Comparison of ENCODE assay signal across 8 mouse cellular contexts in the genomic region with DNA sequence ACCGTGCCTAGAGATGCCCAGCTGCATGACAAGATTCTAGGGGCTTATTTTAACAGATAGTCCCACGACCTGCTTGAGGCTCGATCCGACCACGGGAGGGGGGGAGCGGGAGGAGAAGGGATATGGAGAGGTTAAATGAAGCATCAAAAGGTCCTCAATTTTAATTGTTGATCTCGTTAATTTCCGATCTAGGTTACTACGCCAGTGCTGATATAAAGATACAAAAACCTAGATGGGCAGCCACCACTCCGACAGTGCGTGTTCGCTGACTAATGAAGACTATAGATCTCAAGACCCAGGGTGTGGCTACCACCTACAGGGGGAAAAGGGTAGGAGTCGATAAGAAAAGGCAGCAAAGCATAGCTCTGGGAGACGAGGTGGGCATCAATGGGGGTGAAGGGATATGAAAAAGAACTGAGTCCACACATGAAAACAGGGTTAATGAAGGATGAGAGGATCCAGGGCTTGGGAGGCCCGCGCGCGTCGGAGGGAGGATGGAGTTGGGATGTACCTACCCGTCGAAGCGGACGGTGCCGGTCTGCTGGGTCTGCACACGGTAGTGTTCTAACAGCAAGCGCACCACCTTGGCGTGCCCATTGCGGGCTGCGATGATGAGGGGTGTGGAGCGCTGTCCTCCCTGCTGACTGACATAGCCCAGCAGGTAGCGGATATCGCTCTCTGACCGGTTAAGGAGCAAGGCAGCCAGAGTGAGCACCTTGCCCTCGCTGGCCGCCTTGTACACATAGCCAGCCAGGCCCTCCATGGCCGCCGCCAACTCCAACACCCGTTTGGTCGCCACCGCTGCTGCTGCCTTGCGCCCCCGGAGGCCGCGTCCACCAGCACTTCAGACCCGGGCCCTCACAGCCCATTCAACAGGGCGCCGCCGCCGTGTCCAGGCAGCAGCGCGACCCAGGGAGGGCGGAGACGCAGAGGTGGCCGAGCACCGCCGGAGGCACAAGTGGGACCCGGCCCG. TPM values are rescaled to one million over a fixed set of nuclear protein-coding genes. Genes with fewer than 3 reads are reported as not detected.
A peak's percentile ranks its signal among the peaks of the same experiment; 100 is the strongest.
DNase-seq lines count a peak whose midpoint lies in the region; ATAC-seq and TF ChIP-seq lines count a peak whose summit lies in the region.

No protein-coding gene starts in this region.

- H3K4me2 ChIP-seq in embryonic facial prominence, embryonic 12.5 days (replicated peaks) = peak overlapping the region; percentile 94
- peak overlapping the region; percentile 65 for H3K4me2 ChIP-seq in hindbrain, embryonic 15.5 days

- peak; percentile 23 for TF ChIP-seq CTCF in left cerebral cortex, adult 2 months (IDR thresholded peaks at IDR 0.05)
- TF ChIP-seq CTCF in MEL (IDR thresholded peaks at IDR 0.05 in 2 of 3, conservative IDR thresholded peaks at IDR 0.05 in 1 of 3; ENCODE audit: control insufficient read depth in 1 of 3, insufficient read depth in 1 of 3, low read depth in 2 of 3, low read length in 3 of 3, poor library complexity in 1 of 3, severe bottlenecking in 1 of 3) = peak in 2 of 3 experiments; percentile 10 to 14; a peak in 1 of 6 replicates

- H3K9ac ChIP-seq in MEL (ENCODE audit: control insufficient read depth, low read depth, low read length, poor library complexity, severe bottlenecking) = peak overlapping the region; percentile 99
- H3K9ac ChIP-seq in embryonic facial prominence, embryonic 12.5 days = peak overlapping the region; percentile 95
- peak overlapping the region; percentile 99 for H3K9ac ChIP-seq in hindbrain, embryonic 15.5 days

- H3K27me3 ChIP-seq in MEL (ENCODE audit: control insufficient read depth in 1 of 2, insufficient read depth in 2 of 2, low read length in 2 of 2) = no peaks in the 10 kb centered on the region
- no peaks in the 10 kb centered on the region for H3K27me3 ChIP-seq in embryonic facial prominence, embryonic 12.5 days
- H3K27me3 ChIP-seq in hindbrain, embryonic 15.5 days = no peaks in the 10 kb centered on the region

- TF ChIP-seq RAD21 in MEL (IDR thresholded peaks at IDR 0.05; ENCODE audit: low read depth, low read length) = no peak; the same call in 1 of the 2 replicates

- H3K27ac ChIP-seq in left cerebral cortex, adult 2 months = peak overlapping the region; percentile 99
- H3K27ac ChIP-seq in MEL (ENCODE audit: control insufficient read depth, low read depth, low read length) (peak overlapping the region; percentile 93), macrophage (peak overlapping the region; percentile 81)
- peak overlapping the region; percentile 96 for H3K27ac ChIP-seq in embryonic facial prominence, embryonic 12.5 days
- H3K27ac ChIP-seq in hindbrain, embryonic 15.5 days (replicated peaks) = peak overlapping the region; percentile 99

- peak overlapping the region; percentile 98 for H3K4me3 ChIP-seq in left cerebral cortex, adult 2 months
- H3K4me3 ChIP-seq in MEL (ENCODE audit: control insufficient read depth in 1 of 2, insufficient read depth in 1 of 2, low read depth in 2 of 2, low read length in 2 of 2) = peak overlapping the region; percentile 73 to 85
- H3K4me3 ChIP-seq in embryonic facial prominence, embryonic 12.5 days = peak overlapping the region; percentile 99
- peak overlapping the region; percentile 98 for H3K4me3 ChIP-seq in hindbrain, embryonic 15.5 days
- peak overlapping the region; percentile 97 for H3K4me3 ChIP-seq in macrophage (ENCODE audit: inconsistent target)

- H3K79me2 ChIP-seq in MEL (ENCODE audit: control insufficient read depth, insufficient read depth, low read length, poor library complexity) (peaks cover 57% of the 10 kb centered on the region), macrophage (ENCODE audit: inconsistent target) (peaks cover 54% of the 10 kb centered on the region)

- TF ChIP-seq POLR2A in MEL (IDR thresholded peaks at IDR 0.05; ENCODE audit: control insufficient read depth in 1 of 2, insufficient read depth in 1 of 2, low read depth in 1 of 2, low read length in 2 of 2, poor library complexity in 1 of 2) = no peak

- TF ChIP-seq EP300 in MEL (IDR thresholded peaks at IDR 0.05; ENCODE audit: low read depth in 1 of 2, low read length in 2 of 2) = no peak; a peak in 1 of 4 replicates

- no peak for DNase-seq in left cerebral cortex, adult 2 months (ENCODE audit: extremely low spot score in 1 of 2, low spot score in 2 of 2)
- DNase-seq in left cerebral cortex, postnatal 10 days (ENCODE audit: extremely low spot score in 1 of 2, low spot score in 2 of 2) = no peak
- DNase-seq in MEL (ENCODE audit: low read depth, low spot score) = peak; percentile 78
- peak; percentile 62 for DNase-seq in right cerebral cortex, postnatal 4 days
- no peak for DNase-seq in urinary bladder, postnatal 14 days (ENCODE audit: low spot score)

- peaks cover 17% of the 10 kb centered on the region in 2 experiments for H3K4me1 ChIP-seq in MEL (ENCODE audit: control insufficient read depth in 1 of 2, insufficient read depth in 2 of 2, low read length in 2 of 2)
- peaks cover 16% of the 10 kb centered on the region for H3K4me1 ChIP-seq in embryonic facial prominence, embryonic 12.5 days
- H3K4me1 ChIP-seq in hindbrain, embryonic 15.5 days (replicated peaks) = peaks cover 28% of the 10 kb centered on the region

- H3K36me3 ChIP-seq in MEL (ENCODE audit: control insufficient read depth in 1 of 2, insufficient read depth in 2 of 2, low read length in 2 of 2) (peaks cover 3 to 44% of the 10 kb centered on the region in 2 experiments; a peak in 3 of 4 replicates), macrophage (ENCODE audit: inconsistent target) (no peaks in the 10 kb centered on the region)
- H3K36me3 ChIP-seq in embryonic facial prominence, embryonic 12.5 days = no peaks in the 10 kb centered on the region
- H3K36me3 ChIP-seq in hindbrain, embryonic 15.5 days = no peaks in the 10 kb centered on the region

- intact Hi-C loops in left cerebral cortex, adult 2 months (cut with DNase I) = loop anchor here (1.0 kb wide), 1 partner anchor 17 kb away; no protein-coding TSS in a partner anchor
- intact Hi-C loops in left cerebral cortex, postnatal 10 days (cut with DNase I) = no loop called here

- whole genome bisulfite sequencing in embryonic facial prominence, embryonic 12.5 days = under 1% methylated on average over 58 of the region's 58 CpGs
- WGBS in hindbrain, embryonic 15.5 days = under 1% methylated on average over 58 of the region's 58 CpGs
- 1% methylated on average over 57 of the region's 58 CpGs for WGBS in macrophage (ENCODE audit: missing documents)

- no peaks in the 10 kb centered on the region for H3K9me3 ChIP-seq in MEL (replicated peaks; ENCODE audit: insufficient read depth, low read length)
- H3K9me3 ChIP-seq in embryonic facial prominence, embryonic 12.5 days = no peaks in the 10 kb centered on the region
- H3K9me3 ChIP-seq in hindbrain, embryonic 15.5 days = no peaks in the 10 kb centered on the region

- peak; percentile 69 for ATAC-seq in embryonic facial prominence, embryonic 12.5 days (ENCODE audit: insufficient number of reproducible peaks, insufficient read depth, low FRiP score, low TSS enrichment)
- ATAC-seq in hindbrain, embryonic 15.5 days (ENCODE audit: low FRiP score, low read depth) = peak; percentile 75

RNA-seq across cellular contexts. Expression of gene Fem1b, which starts 0.9 kb away (rescaled TPM):
- total RNA-seq in left cerebral cortex, adult 2 months (2021) = 100 to 1,000 TPM; 104 to 107 TPM
- 100 to 1,000 TPM; 113 to 118 TPM for total RNA-seq in left cerebral cortex, postnatal 10 days (2021)
- 50.5 and 55.1 TPM in 2 replicates for total RNA-seq in MEL (2012; rRNA removed)
- polyA plus RNA-seq in MEL (2012; ENCODE audit: insufficient read depth in 1 of 2, insufficient read length in 2 of 2, low read depth in 1 of 2, low replicate concordance in 2 of 2, missing spikeins in 1 of 2) (10 to 100 TPM; 38.2 to 99.4 TPM), macrophage (2018) (38.2 to 44.0 TPM (median 38.7 TPM) in 3 replicates)
- polyA plus RNA-seq in embryonic facial prominence, embryonic 12.5 days (2016; fragmentation: Nextera tagmentation; extraction: Ambion mirVana) = 28.4 and 30.6 TPM in 2 replicates
- polyA plus RNA-seq in hindbrain, embryonic 15.5 days (2015; fragmentation: Nextera tagmentation; extraction: Ambion mirVana) = 53.0 and 53.5 TPM in 2 replicates
- 100 to 1,000 TPM in 6 of 26 experiments, 10 to 100 TPM in 20; 28.9 to 182 (median 61.6) TPM for total RNA-seq in macrophage (2018; cell fraction: chromatin; rRNA removed)
- 100 to 1,000 TPM in 2 of 26 experiments, 10 to 100 TPM in 24; 28.1 to 118 (median 59.6) TPM for total RNA-seq in macrophage (2018; cell fraction: cytosol; rRNA removed)
- total RNA-seq in macrophage (2018; cell fraction: nucleus; rRNA removed) = 100 to 1,000 TPM in 5 of 26 experiments, 10 to 100 TPM in 21; 34.8 to 127 (median 71.2) TPM

RNA-seq across cellular contexts. Expression of gene Cln6, which starts 27.8 kb away (rescaled TPM):
- total RNA-seq in left cerebral cortex, adult 2 months (2021) = 10 to 100 TPM; 10.0 to 11.9 TPM
- total RNA-seq in left cerebral cortex, postnatal 10 days (2021) = 10 to 100 TPM in 1 of 2 experiments, 1 to 10 TPM in 1; 9.6 to 10.8 TPM
- 26.5 and 29.4 TPM in 2 replicates for total RNA-seq in MEL (2012; rRNA removed)
- 10 to 100 TPM in 1 of 2 experiments, not detected in 1; 52.1 TPM for polyA plus RNA-seq in MEL (2012; ENCODE audit: insufficient read depth in 1 of 2, insufficient read length in 2 of 2, low read depth in 1 of 2, low replicate concordance in 2 of 2, missing spikeins in 1 of 2)
- 14.7 and 17.1 TPM in 2 replicates for polyA plus RNA-seq in embryonic facial prominence, embryonic 12.5 days (2016; fragmentation: Nextera tagmentation; extraction: Ambion mirVana)
- polyA plus RNA-seq in hindbrain, embryonic 15.5 days (2015; fragmentation: Nextera tagmentation; extraction: Ambion mirVana) = 6.2 and 7.0 TPM in 2 replicates
- 10 to 100 TPM in 11 of 26 experiments, 1 to 10 TPM in 15; 1.2 to 22.2 (median 7.2) TPM for total RNA-seq in macrophage (2018; cell fraction: chromatin; rRNA removed)
- 10 to 100 TPM; 41.1 to 85.4 (median 62.3) TPM for total RNA-seq in macrophage (2018; cell fraction: cytosol; rRNA removed)
- total RNA-seq in macrophage (2018; cell fraction: nucleus; rRNA removed) = 10 to 100 TPM in 25 of 26 experiments, 1 to 10 TPM in 1; 8.6 to 68.5 (median 34.7) TPM
- polyA plus RNA-seq in macrophage (2018) = 44.8 to 72.8 TPM (median 61.4 TPM) in 3 replicates

RNA-seq across cellular contexts. Expression of gene Calml4, which starts 47.1 kb away (rescaled TPM):
- total RNA-seq in left cerebral cortex, adult 2 months (2021) = 1 to 10 TPM in 1 of 2 experiments, under 1 TPM in 1; 0.75 to 1.1 TPM
- total RNA-seq in left cerebral cortex, postnatal 10 days (2021) = 1 to 10 TPM in 1 of 2 experiments, under 1 TPM in 1; 0.57 to 1.5 TPM
- 0.62 and 1.0 TPM in 2 replicates for total RNA-seq in MEL (2012; rRNA removed)
- polyA plus RNA-seq in MEL (2012; ENCODE audit: insufficient read depth in 1 of 2, insufficient read length in 2 of 2, low read depth in 1 of 2, low replicate concordance in 2 of 2, missing spikeins in 1 of 2) = 1 to 10 TPM in 1 of 2 experiments, not detected in 1; 4.6 TPM
- 3.1 and 4.5 TPM in 2 replicates for polyA plus RNA-seq in embryonic facial prominence, embryonic 12.5 days (2016; fragmentation: Nextera tagmentation; extraction: Ambion mirVana)
- 15.4 and 19.5 TPM in 2 replicates for polyA plus RNA-seq in hindbrain, embryonic 15.5 days (2015; fragmentation: Nextera tagmentation; extraction: Ambion mirVana)
- total RNA-seq in macrophage (2018; cell fraction: chromatin; rRNA removed) = 1 to 10 TPM in 12 of 26 experiments, under 1 TPM in 2, not detected in 12; 0.29 to 5.3 (median 2.3) TPM
- 1 to 10 TPM in 13 of 26 experiments, under 1 TPM in 11, not detected in 2; 0.32 to 2.9 (median 1.4) TPM for total RNA-seq in macrophage (2018; cell fraction: cytosol; rRNA removed)
- 1 to 10 TPM in 15 of 26 experiments, under 1 TPM in 6, not detected in 5; 0.55 to 6.1 (median 1.5) TPM for total RNA-seq in macrophage (2018; cell fraction: nucleus; rRNA removed)
- 0.62 to 1.1 TPM (median 0.63 TPM) in 3 replicates for polyA plus RNA-seq in macrophage (2018)

Comparison
In these comparisons a context has a peak if more than half of its experiments do, and no peak if none do; other contexts are left out.
1. DNase-seq: peak in MEL (single experiment) and right cerebral cortex, postnatal 4 days (single experiment); none in left cerebral cortex, adult 2 months (0 of 2), left cerebral cortex, postnatal 10 days (0 of 2) and urinary bladder, postnatal 14 days (single experiment).
2. Peak in every context shown above with its lines, with median percentiles within 50 percentile points of each other: H3K27ac ChIP-seq, H3K4me3 ChIP-seq and H3K9ac ChIP-seq.